Mouse (Mus musculus) layer of hippocampus, postnatal 10 days (tissue): ENCODE data around the gene B430305J03Rik. TPM values are rescaled to one million over a fixed set of nuclear protein-coding genes. Genes with fewer than 3 reads are reported as not detected.

ENCODE experiments used
- DNase-seq, 2 experiments: peaks; one replicate each; pipeline ENCODE4 v3.0.0; 2021; ENCODE audit warnings: low spot score in 2 of 2
- total RNA-seq, 2 experiments: library from RNA; stranded (reverse); gene quantifications; 2 replicates each; pipeline ENCODE4 v1.2.3; 2021

Gene B430305J03Rik
- total RNA-seq, 2 experiments from 2014 or later = 1.8 to 1.9 TPM

DNA sequence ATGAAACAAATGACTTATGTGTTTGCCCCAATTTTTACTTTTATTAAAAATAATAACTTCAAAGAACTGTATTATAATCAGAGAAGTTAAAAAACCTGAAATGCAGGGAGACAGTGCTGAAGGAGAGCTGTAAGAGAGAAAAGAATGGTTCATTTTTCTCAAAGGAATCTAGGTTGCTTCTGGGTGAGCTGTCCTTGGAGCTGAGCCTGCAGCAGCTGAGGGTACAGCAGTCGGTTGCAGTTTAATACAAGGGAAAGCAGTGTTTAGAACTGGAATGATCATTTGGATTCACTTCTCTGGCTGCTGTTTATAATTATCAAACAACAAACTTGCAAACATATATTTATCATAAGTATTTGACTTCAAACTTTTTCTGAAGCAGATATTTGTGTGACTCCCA is 16.3 kb downstream of the B430305J03Rik start:
- no peak for DNase-seq

DNA sequence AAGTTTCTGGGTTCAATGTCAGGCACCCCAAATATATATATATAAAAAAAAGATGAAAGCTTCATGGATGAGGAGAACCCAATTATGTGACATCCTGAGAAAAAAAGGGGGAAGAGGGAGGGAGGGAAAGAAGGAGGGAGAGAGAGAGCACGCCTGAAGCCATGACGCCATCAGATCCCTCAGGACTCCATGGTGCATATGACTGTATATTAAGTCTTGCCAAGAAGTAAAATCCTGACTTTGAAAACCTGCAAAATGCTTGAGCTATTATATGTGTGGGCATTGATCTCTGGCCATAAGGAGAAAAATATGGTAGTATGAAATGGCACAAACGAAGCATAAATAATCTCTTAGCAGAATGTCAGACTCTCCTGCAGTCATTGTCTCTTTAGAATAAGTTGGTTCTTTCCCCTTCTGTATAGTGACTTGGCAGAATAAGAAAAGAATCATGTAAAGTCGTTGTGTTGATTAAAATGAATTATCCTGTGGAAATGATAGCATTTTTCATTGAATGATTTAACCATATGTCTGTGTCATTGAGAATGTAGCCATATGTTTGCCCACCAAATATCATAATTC is 17.6 kb downstream of the B430305J03Rik start:
- DNase-seq = no peak

DNA sequence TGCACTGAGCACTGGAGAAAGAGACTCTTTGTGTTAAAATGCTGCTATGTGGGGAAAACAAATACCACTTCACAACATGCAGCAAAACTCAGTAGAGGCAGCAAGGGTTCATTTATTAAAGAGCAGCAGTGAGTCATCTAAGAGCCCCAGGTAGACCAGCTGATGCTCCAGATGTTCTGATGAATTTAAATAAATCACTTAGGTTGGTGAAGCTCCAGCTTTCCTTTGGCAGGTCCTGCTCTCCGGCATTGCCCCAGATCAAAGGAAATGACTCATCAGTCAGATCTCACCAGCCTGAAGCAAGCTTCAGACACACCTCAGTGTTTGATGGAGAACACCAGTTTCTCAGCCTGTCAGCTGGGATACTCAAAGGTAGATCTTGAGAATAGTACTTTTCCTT is 20.1 kb downstream of the B430305J03Rik start:
- DNase-seq = no peak

DNA sequence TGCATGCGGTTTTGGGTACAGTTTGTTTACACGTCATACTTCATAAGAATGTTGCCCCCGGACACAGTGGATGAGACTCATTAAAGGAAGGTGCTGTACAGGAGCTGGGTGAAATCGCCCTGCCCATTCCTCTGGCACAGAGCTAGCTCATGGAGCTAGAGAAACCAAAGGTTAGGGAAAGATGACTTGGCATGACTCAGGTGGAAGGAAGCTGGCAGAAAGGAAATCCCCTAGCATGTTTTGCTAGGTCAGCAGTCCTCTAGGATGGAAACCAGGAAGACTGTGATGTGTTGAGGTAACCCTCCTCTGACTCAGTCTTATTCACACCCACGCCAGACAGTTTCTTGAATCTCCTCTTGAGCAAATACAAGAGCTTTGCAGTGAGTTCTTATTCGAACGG is 21.7 kb downstream of the B430305J03Rik start:
- DNase-seq = no peak

DNA sequence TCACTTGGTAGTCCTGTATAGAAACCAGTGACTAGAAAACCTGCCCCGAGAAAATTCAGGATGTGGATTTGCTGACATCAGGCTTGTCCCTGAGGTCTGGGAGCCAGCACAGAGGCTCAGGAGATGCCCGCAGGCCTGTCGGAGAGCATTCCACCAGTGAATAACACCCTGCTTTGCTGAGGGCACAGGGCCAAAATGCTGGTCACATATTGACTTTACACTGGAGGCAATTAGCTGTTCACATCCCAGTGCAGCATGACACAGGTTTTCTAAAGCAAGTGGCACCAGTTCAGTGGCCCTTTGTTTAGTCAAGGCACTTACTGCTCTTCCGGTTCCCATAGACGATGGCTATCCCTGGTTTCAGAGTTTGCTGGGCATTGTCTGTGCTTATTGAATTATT is 25.4 kb downstream of the B430305J03Rik start:
- DNase-seq = no peak

DNA sequence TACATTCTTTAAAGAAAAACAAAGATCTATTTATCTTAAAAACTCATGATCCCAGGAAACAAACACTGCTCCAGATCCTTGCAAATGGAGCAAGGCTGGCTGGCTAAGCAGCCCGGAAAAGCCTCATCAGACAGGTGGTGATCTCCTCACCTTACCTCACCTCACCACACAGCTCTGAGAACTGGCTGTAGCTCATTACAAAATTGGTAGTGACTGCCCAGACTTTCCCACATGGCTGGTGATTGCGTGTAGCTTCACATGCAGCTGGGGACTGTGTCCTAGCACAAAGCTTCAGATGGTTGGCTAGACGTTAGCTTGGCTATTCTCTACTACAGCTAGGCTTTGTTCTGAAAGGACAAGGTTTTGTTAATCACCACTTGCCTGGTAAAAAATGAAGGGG is 28.5 kb downstream of the B430305J03Rik start:
- DNase-seq = no peak

DNA sequence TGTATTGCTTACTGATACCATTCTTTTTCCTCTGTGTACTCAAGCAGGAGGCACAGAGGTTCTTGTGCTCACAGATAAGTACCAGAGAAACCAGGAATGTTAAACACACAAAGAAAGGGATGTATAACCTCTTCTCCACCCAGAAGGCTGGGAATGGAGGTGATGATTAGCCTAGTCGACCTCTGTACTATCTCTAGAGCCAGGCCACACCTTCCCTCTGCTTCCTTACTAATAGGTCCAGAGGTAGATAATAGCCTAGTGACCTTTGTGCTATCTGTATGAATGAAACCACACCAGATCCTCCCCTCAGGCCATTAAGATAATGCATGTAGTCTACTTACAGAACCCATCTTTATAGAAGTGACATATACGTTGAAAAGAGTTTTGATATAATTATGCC is 29.5 kb downstream of the B430305J03Rik start:
- DNase-seq = no peak

DNA sequence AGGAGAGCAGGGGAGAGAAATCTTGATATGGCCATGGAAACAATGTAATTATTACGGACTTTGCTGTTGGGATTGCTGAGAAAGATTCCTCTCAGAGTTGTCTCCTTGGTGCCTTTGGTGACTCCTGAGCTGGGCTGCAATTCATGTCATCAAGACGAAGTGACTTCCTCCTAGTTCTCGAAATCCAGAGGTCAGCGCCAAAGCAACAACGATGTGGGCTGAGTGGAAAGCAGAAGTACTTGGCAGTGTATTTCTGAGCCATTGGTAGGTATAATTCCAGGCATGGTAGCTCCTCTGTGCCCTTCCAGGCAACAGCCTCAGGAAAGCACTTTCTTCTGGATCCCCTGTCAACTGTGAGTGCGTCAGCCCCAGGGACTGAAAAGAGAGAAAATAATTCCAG is 44.1 kb downstream of the B430305J03Rik start:
- no peak for DNase-seq

DNA sequence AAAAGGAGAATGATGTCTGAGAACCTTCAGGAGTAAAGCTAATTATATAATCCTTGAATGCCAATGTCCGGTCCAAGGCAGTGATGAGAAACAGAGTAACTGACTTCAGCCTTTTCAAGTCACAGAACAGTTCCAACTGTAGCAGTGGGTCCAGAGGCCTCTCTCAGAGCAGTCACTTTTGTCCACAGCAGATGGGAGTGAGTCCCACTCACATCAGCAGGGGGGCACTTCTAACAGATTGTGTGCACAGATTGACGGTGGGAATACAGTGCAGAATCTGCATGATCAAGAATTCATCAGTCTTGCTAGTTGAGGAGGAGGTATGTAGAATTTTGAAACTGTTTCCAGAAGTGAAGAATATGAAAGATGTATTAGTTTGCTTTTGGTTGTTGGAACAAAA is 45.7 kb downstream of the B430305J03Rik start:
- peak; percentile 19 to 23 for DNase-seq

DNA sequence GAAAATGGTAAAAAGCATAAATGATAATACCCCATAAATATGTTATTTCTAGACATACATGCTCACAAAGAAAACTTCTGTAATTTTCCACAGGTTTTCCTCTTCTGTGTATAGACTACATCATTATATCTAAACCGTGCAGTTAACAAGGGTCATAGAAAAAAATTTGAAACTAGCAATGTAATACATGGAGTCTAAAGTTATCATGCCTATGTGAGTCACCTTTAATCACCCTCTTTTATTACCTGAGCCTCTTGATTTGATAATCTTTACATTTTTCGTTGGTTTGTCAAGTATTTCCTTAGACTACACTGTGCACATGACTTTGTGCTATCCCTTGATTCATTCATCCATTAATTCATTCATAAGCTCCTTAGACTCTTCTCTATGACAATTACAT is 50.7 kb downstream of the B430305J03Rik start:
- DNase-seq = no peak

Other genes with a start within 250 kb of the B430305J03Rik start
- gene Rap2b, start 4.3 kb downstream of the B430305J03Rik start, total RNA-seq = 10 to 100 TPM; 42.4 to 45.7 TPM